Mouse (Mus musculus): ENCODE measurements at regions not wholly inside any gene's neighbourhood (a gene's known extent, or its start where the extent isn't known, plus 50 kb on each side); places are given as distances from the start of the nearest gene placed in this dataset.

DNA sequence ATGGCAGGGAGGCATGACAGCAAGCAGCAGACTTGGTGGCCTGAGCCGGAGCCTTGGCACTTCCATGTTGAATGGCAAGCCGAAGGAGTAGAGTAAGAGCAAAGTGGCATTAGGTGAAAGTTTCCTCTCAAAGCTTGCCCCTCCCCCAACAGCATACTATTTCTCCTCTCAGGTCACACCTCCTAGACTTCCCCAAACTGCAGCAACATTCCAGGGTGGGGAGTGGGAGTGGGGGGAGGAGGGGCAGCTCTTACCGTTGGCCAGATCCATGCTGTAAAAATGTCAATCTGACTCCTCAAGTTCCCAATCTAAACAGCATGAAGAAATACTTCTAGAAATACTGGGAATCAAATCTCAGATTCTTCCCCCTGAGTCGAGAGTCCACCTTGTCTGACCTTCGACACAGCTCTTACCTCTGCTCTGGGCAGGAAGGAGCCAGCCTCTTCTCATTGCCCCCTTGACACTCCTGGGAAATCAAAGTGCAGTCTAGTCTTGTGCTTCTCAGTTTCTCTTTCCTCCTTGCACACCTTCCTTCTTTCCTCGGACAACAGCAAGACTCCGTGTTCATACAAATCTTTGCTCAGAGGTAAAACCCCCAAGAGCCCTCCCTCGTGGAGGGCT, 794.9 kb upstream of the BB014433 start:
- DNase-seq (ENCODE audit: low spot score in 2 of 2), result no peak

DNA sequence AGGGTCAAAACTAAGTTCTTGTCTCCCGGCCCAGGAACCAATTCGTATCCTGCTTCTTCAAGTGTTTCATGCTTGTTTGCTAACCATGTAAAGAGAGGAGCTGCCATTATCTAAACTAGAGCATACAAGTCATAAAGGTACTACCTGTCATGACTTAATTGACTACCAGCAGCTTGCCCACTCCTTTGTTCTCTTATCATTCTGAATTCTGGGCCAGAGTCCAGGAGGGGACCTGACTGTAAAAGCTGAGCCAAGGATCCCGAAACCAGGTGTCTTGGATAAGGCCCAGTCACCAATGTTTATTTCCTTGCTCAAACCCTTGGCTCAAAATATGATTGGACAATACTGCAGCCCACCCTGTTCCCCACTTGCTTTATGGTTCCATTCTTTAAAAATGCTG, 786.9 kb upstream of the BB014433 start:
- no peak for DNase-seq (ENCODE audit: low spot score in 2 of 2)

DNA sequence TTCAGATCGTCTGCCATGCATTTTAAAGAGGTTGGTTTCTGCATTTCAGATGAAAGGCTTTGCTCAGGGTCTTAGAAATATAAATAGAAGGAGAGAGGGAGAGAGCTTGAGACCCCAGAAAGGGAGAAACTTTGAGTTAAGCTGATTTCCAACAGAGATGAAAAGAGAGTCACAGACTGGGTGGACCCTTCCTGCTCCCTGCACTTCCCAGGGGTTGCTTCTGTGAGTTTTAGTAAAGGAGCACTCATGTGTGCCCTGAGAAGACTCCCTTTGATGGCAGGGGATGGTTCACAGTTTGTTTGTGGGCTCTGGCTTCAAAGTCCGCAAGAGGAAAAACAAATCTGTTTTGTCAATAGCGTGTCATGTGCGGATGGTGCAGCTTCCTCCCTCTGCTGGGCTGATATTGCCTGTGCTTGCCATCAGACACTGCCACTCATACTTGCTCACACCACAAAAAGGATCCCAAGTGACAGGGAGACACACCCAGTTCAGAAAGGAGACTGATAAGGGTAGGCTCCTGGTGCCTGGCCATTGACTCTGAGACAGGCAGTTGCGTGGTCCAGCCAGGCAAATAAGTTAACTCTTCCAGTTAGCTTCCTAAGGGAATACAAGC, 775.8 kb upstream of the BB014433 start:
- peak in 1 of 2 experiments; percentile 14 for DNase-seq (ENCODE audit: low spot score in 2 of 2)

DNA sequence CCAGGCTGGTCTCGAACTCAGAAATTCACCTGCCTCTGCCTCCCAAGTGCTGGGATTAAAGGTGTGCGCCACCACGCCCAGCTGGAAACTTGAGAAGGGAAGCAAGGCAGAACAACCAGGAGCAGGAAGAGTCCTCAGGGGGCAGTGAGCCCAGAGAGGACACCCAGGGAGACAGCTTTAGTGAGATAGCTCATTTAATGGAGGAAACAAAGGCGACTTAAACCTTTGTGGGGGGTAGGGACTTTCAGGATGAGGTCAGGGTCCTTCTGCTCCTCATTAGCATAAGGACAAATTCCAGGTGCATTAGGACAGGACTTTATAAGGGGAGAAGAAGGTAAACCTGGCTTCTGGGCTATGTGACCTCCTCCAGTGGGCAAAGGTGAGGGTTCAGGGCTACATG, 742.5 kb upstream of the BB014433 start:
- no peak for DNase-seq (ENCODE audit: low spot score in 2 of 2)

Data from layer of hippocampus, postnatal 10 days (tissue).